Mouse (Mus musculus) kidney, adult 18-20 months (tissue): ENCODE results near the gene Hist1h4c.
A peak's percentile ranks its signal among the peaks of the same experiment; 100 is the strongest.
"Not testable (repeated sequence)": the region's sequence is repeated elsewhere in the genome, so short reads cannot be mapped to it uniquely, and the experiment has no call there.

Experiments
- DNase-seq: peaks from one replicate; pipeline ENCODE4 v3.0.0; 2021

The Hist1h4c gene

DNA sequence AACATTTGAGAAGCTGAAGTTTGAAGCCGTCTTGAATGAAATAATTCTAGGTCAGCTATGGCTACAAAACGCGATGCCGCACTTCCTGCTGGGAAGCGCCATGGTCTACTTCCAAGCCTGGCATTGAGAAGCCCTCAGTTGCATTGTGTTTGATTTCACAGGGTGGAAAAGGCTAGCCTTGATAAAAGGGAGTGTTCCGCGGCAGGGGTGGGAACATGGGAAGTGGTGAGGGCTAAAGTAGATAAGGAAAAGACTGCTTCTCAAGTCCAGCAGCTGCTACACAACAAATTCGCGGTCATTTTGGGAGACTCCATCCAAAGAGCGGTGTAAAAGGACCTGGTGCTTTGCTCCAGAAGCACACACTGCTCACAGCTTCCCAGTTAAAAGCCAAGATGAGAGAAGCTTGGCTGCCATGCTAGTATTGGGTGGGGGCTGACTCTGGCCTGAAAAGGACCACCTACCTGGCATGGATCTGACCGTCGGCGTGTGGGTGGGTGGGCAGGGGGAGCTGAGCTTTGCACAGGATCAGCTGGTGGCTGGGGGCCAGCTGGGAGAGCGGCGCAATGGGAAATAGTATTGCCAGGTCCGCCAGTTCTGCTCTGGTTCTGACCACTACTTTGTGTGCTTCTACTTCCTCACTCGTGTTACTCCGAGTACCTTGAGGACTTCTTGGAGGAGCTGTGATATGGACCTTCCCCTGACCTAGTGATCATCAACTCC is 30.4 kb upstream of the Hist1h4c start:
- no peak for DNase-seq

- DNase-seq = no peak
Measured at GRCm38 (mm10) chr13:23725213-23725612, 27.0 kb upstream of the Hist1h4c start.

- no peak for DNase-seq
Measured at GRCm38 (mm10) chr13:23724239-23724638, 26.0 kb upstream of the Hist1h4c start.

- not testable (repeated sequence) for DNase-seq
Measured at GRCm38 (mm10) chr13:23717593-23718245, 19.5 kb upstream of the Hist1h4c start.

- no peak for DNase-seq
Measured at GRCm38 (mm10) chr13:23717176-23717575, 18.9 kb upstream of the Hist1h4c start.

- no peak for DNase-seq
Measured at GRCm38 (mm10) chr13:23716261-23717042, 18.2 kb upstream of the Hist1h4c start.

DNA sequence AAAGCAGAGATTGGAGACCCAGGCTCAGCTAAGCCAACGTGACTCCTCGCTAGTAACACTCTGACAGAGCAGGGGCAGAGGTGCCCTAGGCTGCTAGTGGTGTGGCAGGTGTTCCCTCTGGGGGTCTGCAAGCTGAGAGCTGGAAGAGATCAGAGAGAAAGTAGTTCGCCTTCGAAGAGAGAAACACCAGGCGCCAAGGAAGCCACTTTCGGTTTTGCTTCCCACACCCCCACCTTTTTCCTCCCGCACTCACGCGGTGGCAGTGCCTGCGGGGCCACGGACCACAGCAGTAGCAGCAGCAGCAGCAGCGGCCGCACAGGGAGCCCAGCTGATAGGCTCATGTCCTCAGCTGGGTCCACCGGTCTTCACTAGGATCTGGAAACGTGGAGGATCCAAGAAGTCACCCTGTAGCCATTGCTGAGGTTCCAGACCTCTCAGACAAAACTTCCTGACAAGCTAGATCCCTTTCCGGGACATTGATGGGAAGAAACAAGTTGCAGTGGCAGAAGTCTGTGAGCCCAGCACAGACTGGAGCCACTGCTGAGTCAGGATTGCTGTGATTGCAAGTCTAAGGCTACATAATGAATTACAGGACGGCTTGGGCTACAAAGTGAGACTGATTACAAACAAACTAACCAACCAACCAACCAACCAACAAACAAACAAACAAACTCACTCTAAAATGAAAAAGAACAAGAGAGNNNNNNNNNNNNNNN is 12.3 kb upstream of the Hist1h4c start, which contains the start of gene Hfe:
Gene Hfe (minus strand): TSS at position 481 of the 716 bp plus-strand sequence.
- peak; percentile 65 for DNase-seq

DNA sequence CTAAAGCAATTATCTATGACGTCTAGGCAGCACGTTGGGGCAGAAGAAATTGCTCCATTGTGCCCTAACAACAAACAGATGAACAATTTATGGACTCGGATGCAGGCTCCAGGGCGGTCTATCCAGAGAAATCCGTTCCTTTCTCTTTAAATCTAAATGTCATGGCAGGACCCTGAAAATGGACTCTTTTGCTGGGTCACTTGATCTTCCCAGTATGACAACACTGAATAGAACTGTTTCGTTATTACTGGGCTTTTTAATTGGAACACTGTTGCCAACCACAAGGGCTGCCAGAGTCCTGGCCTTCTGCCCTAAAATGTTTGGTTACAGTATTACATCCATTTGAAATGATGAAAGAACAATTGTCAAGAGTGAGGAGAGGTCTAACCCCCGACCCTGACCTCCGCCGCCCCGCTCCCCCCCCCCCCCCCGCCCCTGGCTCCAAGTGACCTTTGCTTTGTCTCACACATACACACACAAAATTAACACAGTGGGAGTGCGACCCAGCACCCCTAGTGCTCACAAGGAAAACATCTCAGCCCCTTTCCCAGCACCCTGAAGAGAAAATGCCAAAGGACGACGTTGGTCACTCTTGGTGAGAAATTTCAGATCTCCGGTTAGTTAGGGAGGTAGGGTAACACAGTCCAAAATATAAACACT is 11.6 kb upstream of the Hist1h4c start:
- DNase-seq = peak; percentile 41

DNA sequence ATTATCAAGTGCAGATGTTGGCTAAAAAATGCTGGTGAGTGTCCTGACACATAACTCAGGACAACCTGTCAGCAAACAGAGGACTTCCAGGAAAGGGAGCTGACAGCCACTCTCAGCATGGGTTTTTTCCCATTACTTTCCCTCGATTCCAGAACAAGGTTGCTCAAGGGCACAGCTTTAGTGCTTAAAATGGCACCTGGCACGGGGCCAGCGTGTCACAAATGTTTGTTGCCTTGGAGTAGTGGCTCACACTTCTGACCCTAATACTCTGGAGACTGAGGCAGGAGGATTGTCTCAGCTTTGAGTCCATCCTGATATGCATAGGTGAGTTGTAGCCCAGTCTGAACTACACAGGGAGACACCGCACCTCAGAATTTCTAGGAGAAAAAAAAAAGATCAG is 10.4 kb upstream of the Hist1h4c start:
- DNase-seq = no peak

DNA sequence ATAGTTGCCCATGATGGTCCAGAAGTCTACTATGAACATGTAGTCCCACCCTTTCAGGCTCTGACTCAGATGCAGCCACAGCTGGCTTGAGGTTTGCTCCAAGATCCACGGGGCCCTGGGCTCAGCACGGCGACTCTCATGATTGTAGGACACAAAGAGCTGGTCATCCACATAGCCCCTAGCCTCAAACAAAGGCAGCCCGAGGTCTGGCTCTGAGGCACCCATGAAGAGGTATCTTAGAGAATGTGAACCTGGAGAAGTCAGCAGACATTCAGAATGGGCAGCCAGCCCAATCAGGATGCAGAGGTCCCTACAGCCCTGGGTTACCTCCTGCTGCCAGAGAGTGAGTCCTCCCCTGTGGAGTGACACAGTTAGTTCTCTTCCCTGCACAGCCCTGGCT is 9.8 kb upstream of the Hist1h4c start:
- DNase-seq = no peak

GRCm38 (mm10) chr13:23706771-23707170 is 8.5 kb upstream of the Hist1h4c start:
- DNase-seq = no peak

- DNase-seq = no peak
Measured at GRCm38 (mm10) chr13:23705751-23706356, 7.6 kb upstream of the Hist1h4c start.

- not testable (repeated sequence) for DNase-seq
Measured at GRCm38 (mm10) chr13:23702801-23703200, 4.5 kb upstream of the Hist1h4c start.

- no peak for DNase-seq
Measured at GRCm38 (mm10) chr13:23702220-23702619, 4.0 kb upstream of the Hist1h4c start.

GRCm38 (mm10) chr13:23700786-23701520 is 2.7 kb upstream of the Hist1h4c start:
- DNase-seq = peak; percentile 79

- no peak for DNase-seq
Measured at GRCm38 (mm10) chr13:23699767-23700166, 1.5 kb upstream of the Hist1h4c start.

DNA sequence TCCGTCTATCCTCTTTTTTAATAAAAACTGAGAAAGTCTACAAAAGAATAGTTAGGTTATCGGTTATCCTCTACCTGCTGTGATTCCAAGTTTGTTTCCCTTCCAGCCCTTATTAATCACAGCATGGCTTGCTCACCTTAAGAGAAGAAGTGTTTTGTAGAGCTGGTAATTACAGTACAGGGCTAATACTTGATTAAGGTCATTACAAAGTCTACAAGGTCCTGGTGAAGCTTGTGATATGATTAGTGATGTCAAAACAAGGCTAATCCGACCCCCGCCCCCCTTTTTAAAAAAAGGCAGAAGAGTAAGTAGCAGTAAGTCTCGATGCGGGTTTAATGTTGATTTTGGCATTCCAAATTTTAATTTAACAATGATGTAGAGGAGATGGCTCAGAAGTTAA is 742 bp upstream of the Hist1h4c start:
- DNase-seq = no peak

DNA sequence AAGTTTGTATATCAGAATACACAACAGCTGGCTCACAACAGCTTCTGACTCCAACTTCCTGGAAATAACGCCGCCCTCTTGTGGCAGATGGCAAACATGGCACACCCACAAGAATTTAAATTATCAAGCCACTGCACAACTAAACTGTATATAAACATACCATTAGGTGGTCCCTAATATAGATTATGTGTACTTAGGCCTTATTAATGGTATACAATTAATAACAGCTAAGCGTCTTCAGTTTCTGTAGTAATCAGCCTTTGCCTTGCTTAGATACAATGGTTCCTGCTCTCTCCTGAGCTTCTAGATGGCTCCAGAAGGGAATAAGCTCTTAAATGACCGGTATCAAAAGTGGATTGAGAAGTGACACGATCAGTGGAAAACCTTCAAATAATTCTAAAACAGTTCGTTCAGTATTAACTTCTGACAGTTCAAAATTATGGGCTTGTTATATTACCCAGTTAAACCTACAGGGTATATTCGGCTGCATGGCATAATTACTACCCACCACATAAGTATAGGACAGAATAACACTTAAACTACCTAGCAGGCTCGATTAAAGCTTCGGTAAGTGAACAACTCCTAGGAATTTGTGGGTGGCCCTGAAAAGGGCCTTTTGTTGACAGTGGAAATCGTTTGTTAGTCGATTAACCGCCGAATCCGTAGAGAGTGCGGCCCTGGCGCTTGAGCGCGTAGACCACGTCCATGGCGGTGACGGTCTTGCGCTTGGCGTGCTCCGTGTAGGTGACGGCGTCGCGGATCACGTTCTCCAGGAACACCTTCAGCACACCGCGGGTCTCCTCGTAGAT is 559 bp downstream of the Hist1h4c start:
- peak; percentile 34 for DNase-seq

DNA sequence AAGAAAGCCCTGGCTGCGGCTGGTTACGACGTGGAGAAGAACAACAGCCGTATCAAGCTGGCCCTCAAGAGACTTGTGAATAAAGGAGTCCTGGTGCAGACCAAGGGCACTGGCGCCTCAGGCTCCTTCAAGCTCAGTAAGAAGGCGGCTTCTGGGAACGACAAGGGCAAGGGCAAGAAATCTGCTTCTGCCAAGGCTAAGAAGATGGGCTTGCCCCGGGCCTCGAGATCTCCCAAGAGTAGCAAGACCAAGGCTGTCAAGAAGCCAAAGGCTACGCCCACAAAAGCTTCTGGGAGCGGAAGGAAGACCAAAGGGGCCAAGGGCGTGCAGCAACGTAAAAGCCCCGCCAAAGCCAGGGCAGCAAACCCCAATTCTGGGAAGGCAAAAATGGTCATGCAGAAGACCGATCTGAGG is 2.2 kb downstream of the Hist1h4c start:
- no peak for DNase-seq

DNA sequence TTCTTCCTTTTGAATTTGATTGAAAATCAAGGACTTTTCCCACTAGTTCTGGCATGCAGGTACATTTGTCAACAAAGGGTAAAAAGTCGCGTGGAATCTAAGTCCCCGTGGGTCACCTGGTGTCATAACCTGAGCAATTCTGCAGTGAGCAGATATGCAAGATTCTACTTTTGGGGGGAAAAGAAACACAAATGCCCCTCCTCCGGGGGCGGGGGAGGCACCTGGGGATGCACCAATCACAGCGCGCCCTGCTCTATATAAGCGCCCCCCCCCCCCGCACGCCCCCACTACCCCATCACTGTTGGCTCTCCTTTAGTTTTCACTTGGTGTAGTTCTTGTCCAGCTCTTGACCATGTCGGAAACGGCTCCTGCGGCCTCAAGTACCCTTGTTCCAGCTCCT is 2.7 kb downstream of the Hist1h4c start, which contains the start of gene Hist1h1t:
Gene Hist1h1t (plus strand): TSS at position 301 of the 400 bp plus-strand sequence.
- DNase-seq = no peak
